Mouse (Mus musculus) mouse trophoblast stem cell (cell line): ENCODE measurements at regions not wholly inside any gene's neighbourhood (a gene's known extent, or its start where the extent isn't known, plus 50 kb on each side); places are given as distances from the start of the nearest gene placed in this dataset.

ENCODE experiments used
- in situ Hi-C, 2 experiments: fragments of 300-500 bp; cut with MseI, MboI; formaldehyde crosslinking; loops; 2 replicates in 1 of 2; 3 replicates in 1 of 2; pipeline ENCODE4 v1.15.1; 2025

GRCm38 (mm10) chr6:93133940-93134339 lies 190.6 kb upstream of the Adamts9 start:
- in situ Hi-C loops, result no loop called here

DNA sequence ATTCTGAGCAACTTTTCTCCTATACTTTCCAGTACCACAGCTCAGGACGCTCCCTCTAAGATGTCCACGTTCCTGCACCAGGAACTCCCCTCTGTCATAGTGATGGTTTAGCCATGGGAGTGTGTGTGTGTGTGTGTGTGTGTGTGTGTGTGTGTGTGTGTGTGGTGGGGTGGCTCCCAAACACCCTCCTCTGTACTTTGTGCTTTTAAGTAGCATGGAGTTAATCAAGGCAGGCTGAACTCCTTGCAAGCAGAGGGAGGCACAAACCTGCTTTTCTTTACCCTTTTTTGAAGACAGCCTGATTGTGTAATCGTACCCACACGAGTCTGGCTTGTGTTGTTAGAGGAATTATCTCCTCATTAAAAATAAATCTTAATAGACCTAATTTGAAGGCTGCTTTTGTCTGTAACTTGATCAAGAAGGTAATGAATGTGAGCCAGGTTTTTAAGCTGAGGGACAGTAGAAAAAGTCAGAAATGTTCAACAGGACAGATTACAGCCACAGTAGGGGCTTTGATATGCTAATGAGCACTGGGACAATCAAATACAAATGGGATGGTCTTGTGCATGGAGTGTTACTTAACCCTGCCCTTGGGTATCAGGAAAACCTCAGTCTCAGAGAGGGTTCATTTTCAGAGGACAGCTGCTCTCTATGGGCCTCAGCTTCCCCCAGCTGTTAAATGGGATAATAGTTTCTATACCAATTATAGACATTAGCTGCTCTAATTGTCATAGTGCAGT lies 187.8 kb upstream of the Adamts9 start:
- in situ Hi-C loops, result no loop called here

- in situ Hi-C loops, result no loop called here
These were observed 176.2 kb upstream of the Adamts9 start for GRCm38 (mm10) chr6:93119482-93119881.

GRCm38 (mm10) chr6:93113361-93113760 lies 170.1 kb upstream of the Adamts9 start:
- in situ Hi-C loops, result no loop called here

DNA sequence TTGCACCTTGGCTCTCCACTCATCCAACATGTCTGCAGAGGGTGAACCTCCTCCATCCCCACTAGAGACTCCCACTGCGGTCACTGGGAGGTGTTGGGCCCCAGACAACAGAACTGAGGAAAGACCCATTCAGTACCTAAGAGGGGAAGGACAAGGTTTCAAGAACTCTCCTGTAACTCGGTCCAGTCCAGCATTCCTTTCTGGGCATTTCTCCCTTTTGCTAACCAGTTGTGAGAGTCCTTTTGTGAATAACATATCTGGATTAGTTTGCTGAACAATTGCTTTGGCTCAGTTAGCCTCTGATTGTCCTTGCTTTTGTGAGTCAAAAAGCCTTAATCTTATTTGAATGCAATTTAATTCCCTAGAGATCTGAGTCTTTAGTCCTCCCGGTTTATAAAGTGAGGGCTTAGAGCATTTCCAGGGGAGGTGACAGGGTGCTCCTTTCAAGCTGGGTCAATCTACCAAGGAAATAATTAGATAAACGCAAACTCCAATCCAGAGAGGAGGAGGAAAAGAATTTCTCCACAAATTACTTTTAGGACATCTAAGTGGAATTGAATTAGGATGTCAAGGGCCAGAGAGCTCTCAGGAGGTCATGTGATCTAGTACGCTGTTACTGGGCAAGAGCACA lies 151.6 kb upstream of the Adamts9 start:
- in situ Hi-C loops, result no loop called here

DNA sequence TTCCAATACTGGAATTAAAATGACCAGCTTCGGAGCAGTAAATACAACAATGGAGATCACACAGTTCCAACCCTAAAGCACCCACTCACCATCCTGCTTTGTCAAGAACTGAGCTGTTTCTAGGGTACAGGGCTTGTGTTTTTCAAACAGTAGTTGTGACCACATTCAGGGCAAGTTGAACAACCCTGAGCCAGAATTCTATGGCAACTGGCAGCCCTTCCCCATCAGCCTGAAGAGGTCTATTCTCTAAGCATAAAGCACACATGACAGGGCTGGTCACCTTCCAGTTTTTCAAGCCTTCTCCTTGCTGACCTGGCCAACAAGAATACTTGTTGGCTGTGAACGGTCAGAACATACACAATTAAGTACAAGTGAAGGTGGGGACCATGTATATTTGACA lies 150.5 kb upstream of the Adamts9 start:
- in situ Hi-C loops, result no loop called here

GRCm38 (mm10) chr6:93087329-93087728 lies 144.0 kb upstream of the Adamts9 start:
- in situ Hi-C loops, result no loop called here

DNA sequence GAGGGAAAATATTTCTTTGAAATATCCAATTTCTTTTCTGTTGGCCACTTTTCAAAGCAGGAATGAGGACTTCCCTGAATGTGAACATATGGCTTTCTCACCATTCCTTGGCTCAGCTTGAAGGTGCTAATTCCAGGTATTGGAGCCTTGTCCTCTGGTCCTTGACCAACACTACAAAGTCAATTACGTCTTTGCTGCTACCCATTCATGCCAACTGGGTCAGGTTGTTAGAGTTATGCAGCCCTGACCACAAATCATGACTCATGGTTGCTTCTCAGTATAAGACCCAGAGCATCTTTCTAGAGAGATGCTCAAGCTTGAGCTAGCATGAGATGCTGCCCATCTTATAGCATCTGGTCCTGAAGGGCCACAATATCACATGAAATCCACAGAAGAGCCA lies 141.0 kb upstream of the Adamts9 start:
- in situ Hi-C loops, result no loop called here

DNA sequence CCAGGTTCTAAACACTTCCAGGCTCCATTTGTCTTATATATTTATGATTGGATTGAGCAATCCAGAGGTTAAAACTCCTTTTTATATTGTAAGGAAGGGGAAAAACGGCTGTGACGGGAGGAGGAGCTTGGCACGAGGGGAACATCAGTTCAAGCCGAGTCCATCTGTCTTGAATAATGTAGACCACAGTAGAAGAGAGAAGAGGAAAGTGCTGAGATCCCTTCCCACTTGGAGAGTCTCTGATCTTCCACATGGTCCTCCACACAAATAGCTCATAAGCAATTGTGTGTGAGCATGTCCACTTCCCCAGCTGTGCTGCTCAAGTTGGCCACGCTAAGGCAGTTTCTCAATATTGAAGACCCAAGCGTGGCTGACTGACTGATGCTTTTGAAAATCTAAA lies 140.4 kb upstream of the Adamts9 start:
- in situ Hi-C loops, result no loop called here

DNA sequence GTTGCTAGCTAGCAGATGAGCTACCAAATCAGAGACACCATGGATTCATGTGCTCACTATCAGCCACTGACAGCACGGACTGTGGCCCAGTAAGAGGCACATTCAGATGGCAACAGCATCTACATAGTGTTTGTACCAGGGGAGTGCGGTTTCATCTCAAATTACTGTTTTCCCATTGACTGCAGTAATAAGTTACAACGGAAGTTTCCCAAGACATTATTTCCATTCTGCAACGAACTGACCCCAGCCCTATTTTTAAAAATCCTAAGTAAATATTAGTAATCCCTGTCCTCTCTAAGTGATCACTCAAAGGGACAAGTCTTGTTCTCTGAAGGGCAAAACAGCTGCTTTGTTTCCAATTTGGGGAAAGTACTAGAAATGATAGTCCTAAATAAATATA lies 138.9 kb upstream of the Adamts9 start:
- in situ Hi-C loops, result no loop called here

- in situ Hi-C loops, result no loop called here
These were observed 133.4 kb upstream of the Adamts9 start for GRCm38 (mm10) chr6:93076681-93077080.

- in situ Hi-C loops, result no loop called here
These were observed 132.6 kb upstream of the Adamts9 start for GRCm38 (mm10) chr6:93075867-93076266.

GRCm38 (mm10) chr6:93075011-93075410 lies 131.7 kb upstream of the Adamts9 start:
- in situ Hi-C loops, result no loop called here

- in situ Hi-C loops, result no loop called here
These were observed 127.6 kb upstream of the Adamts9 start for GRCm38 (mm10) chr6:93070916-93071315.

DNA sequence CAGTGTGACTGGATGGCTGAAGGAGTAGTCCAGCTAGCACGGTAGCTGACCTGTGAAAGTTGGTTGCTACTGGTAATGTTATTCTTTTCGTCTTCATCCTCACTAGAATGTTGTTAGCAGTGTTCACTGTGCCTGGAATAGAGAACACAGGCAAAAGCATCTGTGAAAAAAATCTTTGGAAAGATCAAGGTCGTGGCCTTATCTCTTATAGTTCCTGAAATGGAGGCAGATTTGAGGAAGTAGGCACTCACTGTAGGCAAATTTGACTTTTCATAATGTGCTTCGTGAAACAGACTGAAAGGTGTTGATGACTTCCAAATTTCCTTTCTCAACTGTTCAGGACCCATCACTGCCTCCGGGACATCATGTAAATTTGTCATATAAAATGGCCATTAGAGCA lies 124.5 kb upstream of the Adamts9 start:
- in situ Hi-C loops, result no loop called here

DNA sequence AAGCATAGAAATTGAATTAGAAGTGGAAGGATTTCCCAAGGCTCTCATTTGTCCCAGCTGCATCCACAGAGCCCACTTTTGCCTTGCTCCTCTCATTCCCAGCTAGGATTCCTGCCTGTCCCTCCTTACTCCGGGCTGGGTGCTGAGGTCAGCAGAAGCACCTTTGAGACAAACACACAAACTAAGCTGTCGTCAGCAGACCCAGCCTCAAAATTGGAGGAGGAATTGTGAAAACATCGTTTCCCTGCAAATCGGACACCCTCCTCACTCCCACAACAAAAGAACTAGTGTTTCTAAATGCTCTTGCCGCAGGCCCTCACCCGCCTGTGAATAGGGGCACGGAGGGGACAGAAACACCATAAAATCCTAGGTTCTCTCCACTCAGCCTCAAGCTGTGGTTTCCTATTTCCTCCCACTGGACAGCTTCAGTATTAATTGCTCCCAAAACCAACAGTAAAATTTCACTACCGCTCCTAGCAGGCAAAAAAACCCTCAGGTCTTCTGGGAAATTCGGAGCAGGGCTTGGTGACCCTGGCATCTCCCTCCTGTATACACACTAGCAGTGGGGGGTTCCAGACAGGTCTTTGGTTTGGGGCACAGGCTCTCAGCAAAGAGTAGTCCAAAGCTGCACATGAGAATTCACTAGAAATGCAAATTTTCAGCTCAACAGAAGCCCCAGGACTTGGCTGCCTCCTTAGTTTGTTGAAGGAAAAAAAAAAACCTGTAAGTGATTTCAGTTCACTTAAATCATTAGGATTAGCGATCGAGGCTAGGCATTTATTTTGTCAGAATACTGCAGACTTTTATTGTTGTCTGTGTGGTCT lies 123.5 kb upstream of the Adamts9 start:
- in situ Hi-C loops, result no loop called here

GRCm38 (mm10) chr6:93065917-93066552 lies 122.7 kb upstream of the Adamts9 start:
- in situ Hi-C loops, result no loop called here

DNA sequence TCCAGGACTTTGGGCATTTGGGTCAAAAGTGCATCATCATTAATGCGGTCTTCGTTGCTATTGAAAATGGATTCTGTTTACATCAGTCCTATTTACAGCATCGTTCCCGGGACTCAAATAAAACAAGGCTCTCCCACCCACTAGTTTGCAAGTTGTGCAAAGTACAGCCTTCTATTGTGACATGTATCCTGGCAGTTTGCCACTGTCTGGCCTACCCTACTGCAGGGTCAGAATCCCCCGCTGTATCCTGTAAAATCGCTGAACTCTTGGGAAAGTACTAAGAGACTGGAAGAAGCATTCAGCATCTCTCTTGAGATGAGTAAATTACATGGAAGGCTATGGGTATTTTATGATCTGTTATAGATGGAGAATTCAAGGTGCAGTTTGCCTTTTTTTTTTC lies 122.1 kb upstream of the Adamts9 start:
- in situ Hi-C loops, result no loop called here

- in situ Hi-C loops, result no loop called here
These were observed 121.1 kb upstream of the Adamts9 start for GRCm38 (mm10) chr6:93064366-93064765.

DNA sequence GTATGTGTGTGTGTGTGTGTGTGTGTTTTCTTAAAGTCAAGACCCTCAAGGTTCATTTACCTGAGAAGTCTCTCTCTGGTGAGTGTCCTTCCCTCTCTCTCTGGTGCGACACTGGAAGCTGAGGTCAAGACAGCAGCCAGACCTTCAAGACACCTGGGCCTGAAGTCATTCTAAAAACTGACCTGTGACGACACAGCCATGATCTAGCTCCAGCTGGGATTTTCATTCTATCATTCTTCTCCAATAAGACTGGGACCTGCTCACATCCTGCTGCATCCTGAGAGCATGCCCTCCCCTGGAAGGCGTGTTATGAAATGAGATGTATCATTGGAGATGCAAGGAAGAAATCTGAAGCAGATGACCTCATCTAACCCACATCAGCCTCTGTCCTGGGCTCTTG lies 118.4 kb upstream of the Adamts9 start:
- in situ Hi-C loops, result no loop called here

DNA sequence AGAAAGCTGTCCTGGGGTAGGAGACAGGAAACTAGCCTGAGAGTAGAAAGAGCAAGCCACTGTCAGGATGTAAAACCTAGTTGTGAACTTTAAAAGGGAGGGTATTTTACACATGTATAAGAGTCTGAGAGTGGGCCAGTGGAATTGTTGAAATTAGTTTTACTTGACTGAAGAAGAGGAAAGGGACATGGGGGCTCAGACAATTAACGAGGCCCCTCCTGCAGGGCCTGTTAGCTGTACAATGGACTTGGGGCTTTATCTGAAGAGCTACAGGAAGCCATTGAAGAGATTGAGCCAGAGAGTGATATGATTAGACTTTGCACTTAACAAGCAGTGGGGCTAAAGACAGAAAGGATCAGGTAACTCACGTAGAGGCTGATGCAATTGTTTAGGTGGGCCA lies 102.2 kb upstream of the Adamts9 start:
- in situ Hi-C loops, result no loop called here

DNA sequence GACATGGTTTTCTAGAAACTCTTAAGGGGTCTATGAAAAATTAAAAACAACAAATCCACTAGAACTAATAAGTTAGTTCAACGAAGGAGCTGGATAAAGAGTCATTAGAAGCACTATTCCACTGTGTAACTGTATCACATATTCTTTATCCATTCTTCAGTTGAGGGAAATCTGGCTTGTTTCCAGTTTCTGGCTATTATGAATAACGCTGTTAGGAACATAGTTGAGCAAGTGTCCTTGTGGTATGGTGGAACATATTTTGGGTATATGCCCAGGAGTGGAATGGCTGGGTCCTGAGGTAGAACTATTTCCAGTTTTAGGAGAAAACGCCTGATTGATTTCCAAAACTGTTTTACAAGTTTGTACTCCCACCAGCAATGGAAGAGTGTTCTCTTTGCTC lies 97.7 kb upstream of the Adamts9 start:
- in situ Hi-C loops, result no loop called here
